Mouse (Mus musculus) lung, postnatal 0 days (tissue): ENCODE measurements around the gene Suz12.

Experiments
- CTCF ChIP-seq: IDR thresholded peaks from 2 replicates; pipeline ENCODE4 v1.5.1; 2016; ENCODE audit warnings: antibody characterized with exemption, mild to moderate bottlenecking
- EP300 ChIP-seq: IDR thresholded peaks from 2 replicates; pipeline ENCODE4 v1.6.1; 2016; ENCODE audit warnings: antibody characterized with exemption, mild to moderate bottlenecking, control low read depth

- TF ChIP-seq EP300 (no peak), CTCF (no peak)
Measured at GRCm38 (mm10) chr11:79973133-79973532, 19.8 kb upstream of the Suz12 start.
